Mouse (Mus musculus) cerebellum, postnatal 4 days (tissue): ENCODE data around the gene Kifc3.
"Not testable (repeated sequence)": the region's sequence is repeated elsewhere in the genome, so short reads cannot be mapped to it uniquely, and the experiment has no call there.

Experiments used
- DNase-seq, 2 experiments: peaks; one replicate each; pipeline ENCODE4 v3.0.0; 2022; ENCODE audit warnings: low spot score in 2 of 2, mixed read lengths in 1 of 2

The Kifc3 gene

GRCm38 (mm10) chr8:95202649-95203275, at the start of gene Kifc3:
Kifc3 (minus strand) TSS chr8:95202812.
- DNase-seq: no peak

- DNase-seq: no peak
Observed at GRCm38 (mm10) chr8:95252056-95252455, 49.4 kb upstream of the Kifc3 start.

GRCm38 (mm10) chr8:95249847-95250246, 47.2 kb upstream of the Kifc3 start:
- DNase-seq: no peak

GRCm38 (mm10) chr8:95247277-95247676, 44.7 kb upstream of the Kifc3 start:
- no peak for DNase-seq

GRCm38 (mm10) chr8:95245180-95245579, 42.6 kb upstream of the Kifc3 start:
- DNase-seq: peak in 1 of 2 experiments; percentile 47

- DNase-seq: no peak
Observed at GRCm38 (mm10) chr8:95243853-95244252, 41.2 kb upstream of the Kifc3 start.

GRCm38 (mm10) chr8:95242826-95243571, 40.4 kb upstream of the Kifc3 start:
- peak in 1 of 2 experiments; percentile 64 for DNase-seq

GRCm38 (mm10) chr8:95242099-95242825, 39.6 kb upstream of the Kifc3 start:
- DNase-seq: no peak

GRCm38 (mm10) chr8:95235683-95236082, 33.1 kb upstream of the Kifc3 start:
- peak; percentile 68 to 82 for DNase-seq

GRCm38 (mm10) chr8:95230086-95230485, 27.5 kb upstream of the Kifc3 start:
- DNase-seq: not testable (repeated sequence)

- no peak for DNase-seq
Observed at GRCm38 (mm10) chr8:95227151-95227468, 24.5 kb upstream of the Kifc3 start.

GRCm38 (mm10) chr8:95226251-95227150, 23.9 kb upstream of the Kifc3 start:
- DNase-seq: no peak

GRCm38 (mm10) chr8:95223969-95224368, 21.4 kb upstream of the Kifc3 start:
- no peak for DNase-seq

GRCm38 (mm10) chr8:95221045-95221444, 18.4 kb upstream of the Kifc3 start:
- no peak for DNase-seq

GRCm38 (mm10) chr8:95220571-95220998, 18.0 kb upstream of the Kifc3 start:
- no peak for DNase-seq

GRCm38 (mm10) chr8:95219623-95220022, 17.0 kb upstream of the Kifc3 start:
- DNase-seq: no peak

GRCm38 (mm10) chr8:95215709-95216360, 13.2 kb upstream of the Kifc3 start:
- no peak for DNase-seq

- DNase-seq: no peak
Observed at GRCm38 (mm10) chr8:95209924-95210323, 7.3 kb upstream of the Kifc3 start.

GRCm38 (mm10) chr8:95205946-95206345, 3.3 kb upstream of the Kifc3 start:
- DNase-seq: no peak

GRCm38 (mm10) chr8:95204039-95204380, 1.4 kb upstream of the Kifc3 start:
- DNase-seq: peak; percentile 70 to 81

- no peak for DNase-seq
Observed at GRCm38 (mm10) chr8:95203326-95204038, 870 bp upstream of the Kifc3 start.
